Mouse (Mus musculus) cerebellum, adult 11-12 months (tissue): ENCODE measurements around the gene Dus3l.

Experiments used
- DNase-seq: peaks from one replicate; pipeline ENCODE4 v3.0.0; 2022

The Dus3l gene

GRCm38 (mm10) chr17:56793614-56794319 lies 29.2 kb downstream of the Dus3l start:
- no peak for DNase-seq

GRCm38 (mm10) chr17:56799276-56799675 lies 34.7 kb downstream of the Dus3l start:
- no peak for DNase-seq

- DNase-seq = no peak
Observed at GRCm38 (mm10) chr17:56802065-56802464, 37.5 kb downstream of the Dus3l start.

GRCm38 (mm10) chr17:56804952-56805351 lies 40.4 kb downstream of the Dus3l start:
- no peak for DNase-seq

GRCm38 (mm10) chr17:56805784-56806183 lies 41.2 kb downstream of the Dus3l start:
- DNase-seq = no peak

- peak; percentile 63 for DNase-seq
Observed at GRCm38 (mm10) chr17:56808518-56808917, 44.0 kb downstream of the Dus3l start.

GRCm38 (mm10) chr17:56810245-56810644 lies 45.7 kb downstream of the Dus3l start:
- peak; percentile 71 for DNase-seq

GRCm38 (mm10) chr17:56814316-56815056 lies 49.9 kb downstream of the Dus3l start:
- no peak for DNase-seq

GRCm38 (mm10) chr17:56815057-56815345 lies 50.4 kb downstream of the Dus3l start:
- no peak for DNase-seq

GRCm38 (mm10) chr17:56818067-56818636 lies 53.6 kb downstream of the Dus3l start:
- no peak for DNase-seq

- DNase-seq = no peak
Observed at GRCm38 (mm10) chr17:56819032-56819545, 54.5 kb downstream of the Dus3l start.
